Mouse (Mus musculus) brain, adult 2 months (tissue): ENCODE data around the gene Sh3gl3.

ENCODE experiments used
- DNase-seq: peaks from one replicate; pipeline ENCODE4 v3.0.0; 2011; ENCODE audit warnings: low read depth, low spot score

Sh3gl3 gene

DNA sequence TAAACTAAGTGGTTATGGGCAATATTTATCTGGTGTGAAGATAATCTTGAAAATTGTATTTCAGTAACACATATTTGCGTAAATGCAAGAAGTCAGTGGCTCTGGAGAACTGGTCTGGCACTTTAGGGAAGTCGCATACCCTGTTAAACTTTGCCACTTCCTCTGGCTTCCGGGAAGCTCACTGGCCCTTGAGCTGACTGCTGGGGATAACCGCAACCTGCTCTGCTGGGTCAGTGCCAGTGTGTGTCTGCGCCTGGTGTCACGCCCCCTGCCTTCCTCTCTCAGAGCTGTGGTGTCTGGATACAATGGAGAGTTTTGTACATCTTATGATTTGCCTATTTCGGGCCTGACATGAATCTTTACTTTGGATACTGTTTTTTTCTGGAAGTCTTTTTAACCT is 119.8 kb downstream of the Sh3gl3 start:
- peak; percentile 38 for DNase-seq

DNA sequence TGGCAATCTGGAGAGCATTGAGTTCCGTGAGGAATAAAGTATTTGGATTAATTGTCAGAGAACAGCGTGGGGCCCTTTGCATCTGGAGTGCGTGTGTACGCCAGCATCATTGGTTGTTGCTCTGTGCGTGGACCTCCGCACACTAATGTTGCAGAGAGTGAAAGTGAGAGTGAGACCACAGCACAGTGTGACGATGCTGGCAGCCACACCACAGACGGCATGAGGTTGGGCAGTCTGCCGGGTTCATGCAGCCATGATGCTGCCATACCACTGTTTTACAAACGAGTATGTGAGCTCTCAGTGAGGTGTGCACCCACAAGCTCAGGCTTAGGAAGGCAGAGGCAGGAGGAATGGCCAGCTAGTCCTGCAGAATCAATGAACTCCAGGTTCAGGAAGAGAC is 120.4 kb downstream of the Sh3gl3 start:
- DNase-seq = no peak

DNA sequence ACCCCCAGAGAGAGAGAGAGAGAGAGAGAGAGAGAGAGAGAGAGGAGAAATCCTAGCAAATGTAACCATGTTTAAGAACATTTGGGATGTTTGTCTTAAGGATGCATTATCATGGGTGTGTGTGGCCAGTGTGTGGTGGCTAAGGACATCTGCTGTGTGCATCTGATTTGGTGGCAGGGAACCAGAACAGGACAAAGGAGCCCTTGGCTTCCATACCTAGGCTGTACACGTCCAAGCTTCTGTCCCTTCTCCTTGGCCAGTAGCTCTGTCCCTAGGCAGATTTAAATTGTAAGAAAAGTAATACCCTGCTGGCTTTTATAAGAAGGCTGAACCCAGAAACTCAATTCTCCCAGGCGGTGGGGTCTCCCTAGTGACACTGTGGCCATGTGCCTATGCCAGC is 121.0 kb downstream of the Sh3gl3 start:
- no peak for DNase-seq

DNA sequence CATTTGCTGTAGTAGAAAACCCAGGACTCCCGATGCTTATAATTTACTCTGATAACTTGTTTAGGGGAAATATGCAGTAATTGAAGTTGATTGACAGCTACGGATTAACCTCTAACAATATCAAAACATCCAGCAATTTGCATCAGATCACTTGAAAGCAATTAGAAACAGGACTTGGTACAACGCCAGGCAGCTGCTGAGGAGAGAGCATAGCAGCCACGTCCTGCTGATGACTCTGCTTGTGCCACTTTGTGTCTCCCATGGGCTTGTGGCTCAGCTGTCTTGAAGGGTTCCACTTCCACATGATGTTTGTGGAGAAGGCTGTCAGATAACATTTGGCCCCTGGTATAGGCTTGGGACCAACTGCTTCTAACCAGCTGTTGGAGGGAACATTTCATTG is 134.8 kb downstream of the Sh3gl3 start:
- DNase-seq = peak; percentile 13

DNA sequence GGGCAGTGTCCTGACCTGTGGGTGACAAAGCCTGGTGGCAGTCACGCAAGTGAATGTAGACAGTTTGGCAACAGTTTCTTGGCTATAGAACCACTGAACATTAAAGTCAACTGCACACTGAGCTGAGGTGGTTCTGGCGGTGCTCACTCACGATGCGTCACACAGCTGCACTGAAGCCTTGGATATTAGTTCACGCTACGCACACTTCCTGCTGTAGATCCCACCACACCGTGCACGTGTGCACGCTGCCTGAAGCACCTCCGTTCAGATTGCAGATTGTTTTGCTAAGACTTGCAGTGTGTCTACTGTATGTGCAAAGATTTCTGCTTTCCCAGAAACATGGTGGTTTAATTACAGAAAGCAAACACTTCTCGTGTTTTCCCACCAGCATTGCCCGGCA is 144.9 kb downstream of the Sh3gl3 start:
- DNase-seq = no peak

DNA sequence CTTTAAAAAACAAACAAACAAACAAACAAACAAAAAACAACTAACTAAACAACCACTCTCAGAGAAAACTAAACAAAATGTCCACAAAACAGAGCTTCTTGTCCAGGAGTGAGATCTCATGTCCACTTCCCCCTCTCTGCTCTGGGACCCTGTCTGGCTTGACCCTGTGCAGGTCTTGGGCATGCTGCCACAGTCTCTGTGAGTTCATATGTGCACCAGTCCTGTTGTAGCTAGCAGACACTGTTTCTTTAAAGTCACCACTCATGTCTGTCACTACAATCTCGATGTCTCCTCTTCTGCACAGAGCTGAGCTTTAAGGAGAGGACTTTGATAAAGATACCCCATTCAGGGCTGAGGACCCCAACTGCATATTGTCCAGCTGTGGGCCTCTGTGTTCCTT is 153.0 kb downstream of the Sh3gl3 start:
- no peak for DNase-seq

DNA sequence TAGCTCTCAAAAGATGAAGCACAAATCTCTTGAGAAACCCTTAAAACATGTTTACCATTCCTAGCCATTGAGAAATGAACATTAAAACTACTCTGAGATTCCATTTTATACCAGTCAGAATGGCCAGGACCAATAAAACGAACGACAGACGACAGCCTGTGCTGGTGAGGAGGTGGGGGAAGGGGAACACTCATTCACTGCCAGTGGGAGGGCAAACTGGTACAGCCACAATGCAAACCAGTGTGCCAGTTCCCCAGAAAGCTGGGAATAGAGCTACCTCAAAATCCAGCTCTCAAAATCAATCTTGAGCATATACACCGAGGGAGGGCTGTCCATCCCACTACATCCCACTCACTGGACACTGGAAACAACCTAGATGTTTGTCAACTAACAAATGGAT is 153.6 kb downstream of the Sh3gl3 start:
- no peak for DNase-seq

DNA sequence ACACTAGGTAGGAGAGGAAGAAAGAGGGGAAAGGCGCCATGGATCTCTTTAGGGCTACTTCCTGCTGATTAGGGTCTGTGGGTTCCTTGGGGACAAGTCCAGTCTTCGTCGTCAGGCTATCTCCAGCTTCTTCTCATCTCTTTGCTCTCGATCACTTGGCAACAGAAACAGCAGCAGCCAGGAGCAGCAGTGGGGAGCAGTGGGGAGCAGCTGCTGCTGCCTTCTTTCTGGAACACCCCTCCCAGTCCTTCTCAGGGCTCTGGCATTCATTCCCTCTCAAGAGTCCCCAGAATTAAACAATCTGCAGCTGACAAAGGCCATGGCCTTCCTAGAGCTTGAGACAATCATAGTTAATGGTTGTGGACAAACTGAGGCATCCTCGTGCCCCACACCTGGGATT is 154.2 kb downstream of the Sh3gl3 start:
- no peak for DNase-seq

DNA sequence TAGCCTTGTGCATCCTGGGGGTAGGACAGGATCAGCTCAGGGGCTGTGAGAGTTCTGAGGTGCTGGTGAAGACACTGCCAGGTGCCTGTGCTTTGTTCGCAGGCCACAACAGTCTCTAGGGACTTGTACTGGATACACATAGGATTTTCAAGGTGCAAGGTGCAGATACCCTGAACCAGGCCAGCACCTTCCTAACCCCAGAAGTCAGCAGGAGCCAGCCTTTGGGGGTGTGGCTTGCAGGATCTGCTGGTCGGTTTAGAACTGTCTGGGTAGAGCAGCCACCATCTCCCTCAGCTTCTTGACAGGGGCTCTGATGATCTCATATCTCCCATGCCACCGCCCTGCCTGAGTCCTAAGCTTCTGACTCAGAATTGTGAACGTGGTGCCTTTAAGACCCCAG is 156.2 kb downstream of the Sh3gl3 start:
- no peak for DNase-seq

DNA sequence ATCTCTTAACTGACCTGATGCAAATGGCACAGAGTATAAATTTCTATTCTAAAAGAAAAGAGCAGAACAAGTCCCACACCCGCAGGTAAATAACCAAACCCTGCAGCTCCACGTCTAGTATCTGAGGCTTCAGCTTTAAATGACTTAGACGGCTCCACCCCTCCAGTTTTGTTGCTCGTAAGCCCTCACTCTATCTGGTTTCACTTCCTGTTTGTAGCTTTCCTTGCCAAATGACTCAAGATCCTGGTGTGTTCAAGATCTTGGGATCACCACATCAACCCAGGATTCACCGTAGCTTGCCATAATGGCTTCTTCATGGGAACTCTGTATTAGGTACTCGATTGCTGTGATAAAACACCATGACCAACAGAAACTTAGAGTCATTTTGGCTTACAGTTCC is 157.2 kb downstream of the Sh3gl3 start:
- DNase-seq = no peak

DNA sequence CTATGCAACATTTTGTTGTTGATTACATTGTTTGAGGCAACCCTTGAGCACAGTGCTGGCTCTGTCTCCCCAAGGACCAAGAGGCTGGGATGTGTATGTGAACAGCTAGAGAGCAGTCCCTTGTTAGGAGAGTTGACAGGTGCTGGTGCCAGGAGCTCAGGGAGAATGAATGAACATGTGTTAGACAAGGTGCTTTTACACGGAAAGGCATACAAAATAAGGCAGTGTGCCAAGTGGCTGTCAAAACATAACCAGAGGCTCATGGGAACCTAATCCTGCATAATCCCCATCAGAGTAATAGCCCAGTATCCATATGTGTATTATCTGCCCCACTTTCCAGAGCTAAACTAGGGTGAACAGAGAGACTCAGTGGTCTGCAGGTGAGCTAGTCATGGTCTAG is 160.4 kb downstream of the Sh3gl3 start:
- DNase-seq = no peak

DNA sequence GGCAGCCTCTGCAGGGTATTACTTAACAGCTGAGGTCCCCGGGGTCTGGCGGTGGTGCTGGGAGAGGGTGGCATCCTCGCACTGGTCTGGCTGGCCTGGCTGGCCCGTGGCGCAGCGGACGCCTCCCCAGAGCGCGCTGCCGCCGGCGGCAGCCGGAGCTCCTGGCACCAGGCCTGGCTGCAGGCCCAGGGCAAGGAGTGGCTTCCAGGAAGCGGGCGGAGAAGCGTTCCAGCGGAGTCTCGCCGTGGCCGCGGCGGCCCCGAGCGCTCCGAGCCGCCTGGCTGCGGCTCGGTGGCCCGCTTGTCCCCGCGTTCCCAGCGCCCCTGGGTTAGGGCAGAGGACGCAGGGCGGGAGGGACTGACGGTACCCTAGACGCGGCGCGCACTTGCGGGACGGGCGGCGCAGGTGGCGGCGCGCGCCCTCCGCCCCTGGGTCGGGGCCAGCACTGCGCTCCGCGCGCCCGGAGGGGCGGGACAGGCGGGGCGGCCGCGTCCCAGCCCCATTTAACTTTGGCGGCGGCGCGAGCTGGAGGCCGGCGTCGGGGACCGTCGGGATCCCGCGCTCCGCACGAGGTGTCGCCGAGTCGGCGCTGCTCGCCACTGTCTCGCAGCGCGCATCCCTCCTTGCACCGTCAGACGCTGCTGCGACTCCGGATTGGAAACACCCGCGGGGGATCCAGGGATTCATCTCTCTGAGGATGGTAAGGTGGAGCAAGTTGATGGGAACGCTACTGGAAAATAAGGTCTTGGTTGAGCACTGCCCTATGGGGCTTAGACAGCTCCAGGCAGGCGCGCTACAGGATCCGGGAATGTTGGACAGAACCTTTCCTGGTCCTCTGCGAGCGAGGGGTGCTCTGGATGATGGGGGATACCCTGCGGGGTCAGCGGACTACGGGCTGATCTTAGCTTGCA is 161.8 kb downstream of the Sh3gl3 start, which contains the start of gene Adamtsl3:
Adamtsl3 (plus strand) TSS at position 484 of the 911 bp plus-strand sequence.
- peak; percentile 38 for DNase-seq

DNA sequence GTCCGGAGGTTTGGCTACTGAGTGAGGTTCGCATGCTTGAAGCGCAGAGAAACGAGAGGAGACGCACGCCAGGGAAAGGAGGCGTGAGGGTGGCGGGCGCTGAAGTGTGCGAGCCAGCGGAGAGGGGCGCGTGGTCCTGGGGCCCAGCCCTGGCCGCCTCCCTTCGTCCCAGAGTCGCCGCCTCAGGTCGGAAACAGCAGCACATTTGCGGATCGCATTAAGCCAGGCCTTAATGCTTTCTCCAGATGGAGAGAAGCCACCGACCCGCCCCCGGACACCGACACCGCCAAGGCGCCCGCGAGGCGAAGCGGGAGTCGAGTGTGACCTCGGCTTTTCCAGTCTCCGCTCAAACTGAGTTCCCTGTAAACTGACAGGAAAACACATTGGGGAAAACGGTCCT is 162.5 kb downstream of the Sh3gl3 start:
- DNase-seq = peak; percentile 16

DNA sequence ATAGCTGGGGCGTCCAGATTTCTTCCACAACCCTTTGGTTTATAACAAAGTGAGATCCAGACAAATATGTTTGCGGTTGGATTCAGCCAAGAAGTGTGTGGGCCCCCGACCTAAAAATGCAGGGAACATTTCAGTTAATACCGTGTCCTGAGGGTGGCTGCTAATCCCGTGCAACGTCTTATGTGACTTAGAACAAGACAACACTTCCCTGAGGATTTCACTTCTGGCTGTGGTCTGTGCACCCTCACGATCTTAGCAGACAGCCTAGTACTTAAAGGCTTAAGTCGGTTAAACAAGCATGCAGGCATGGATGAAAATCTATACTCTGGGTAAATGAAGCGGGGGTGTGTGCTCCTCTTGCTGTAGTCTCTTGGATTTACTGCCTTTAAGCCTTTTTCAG is 164.5 kb downstream of the Sh3gl3 start:
- DNase-seq = no peak

DNA sequence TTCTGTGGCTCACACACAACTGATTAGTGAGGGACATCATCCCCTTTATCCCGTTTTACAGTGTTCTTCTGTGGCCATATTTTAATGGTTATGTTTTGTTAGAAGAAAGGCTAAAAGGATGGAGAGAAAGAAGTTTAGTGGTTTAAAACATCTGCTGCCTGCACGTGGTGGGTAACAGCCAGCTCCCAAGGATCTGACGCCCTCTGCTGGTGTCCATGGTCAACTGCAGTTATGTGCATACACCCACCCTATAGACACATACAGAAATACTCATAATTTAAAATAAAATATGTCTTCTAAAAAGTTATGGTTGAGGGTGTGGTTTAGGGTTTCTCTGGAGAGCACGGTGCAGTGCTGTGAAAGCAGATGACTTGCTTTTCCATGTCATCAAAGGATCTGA is 164.9 kb downstream of the Sh3gl3 start:
- DNase-seq = no peak

DNA sequence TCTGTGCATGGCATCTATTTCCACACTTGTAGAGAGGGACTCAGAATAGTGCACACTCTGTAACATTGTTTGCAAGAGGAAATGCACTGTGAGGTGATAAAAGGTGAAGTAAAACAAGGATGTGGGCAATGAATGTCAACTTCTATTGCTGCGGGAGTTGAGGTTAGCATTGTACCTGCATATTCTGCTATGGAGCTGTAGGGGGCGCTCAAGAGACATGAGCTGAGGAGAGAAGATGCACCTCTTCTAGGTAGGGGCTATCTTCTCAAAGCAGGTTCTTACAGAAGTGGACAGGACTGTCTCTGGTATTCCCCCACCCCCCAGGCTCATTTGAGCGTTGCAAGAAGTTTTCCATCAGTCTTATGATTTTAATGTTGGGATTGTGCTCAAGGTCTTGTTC is 165.6 kb downstream of the Sh3gl3 start:
- peak; percentile 39 for DNase-seq

DNA sequence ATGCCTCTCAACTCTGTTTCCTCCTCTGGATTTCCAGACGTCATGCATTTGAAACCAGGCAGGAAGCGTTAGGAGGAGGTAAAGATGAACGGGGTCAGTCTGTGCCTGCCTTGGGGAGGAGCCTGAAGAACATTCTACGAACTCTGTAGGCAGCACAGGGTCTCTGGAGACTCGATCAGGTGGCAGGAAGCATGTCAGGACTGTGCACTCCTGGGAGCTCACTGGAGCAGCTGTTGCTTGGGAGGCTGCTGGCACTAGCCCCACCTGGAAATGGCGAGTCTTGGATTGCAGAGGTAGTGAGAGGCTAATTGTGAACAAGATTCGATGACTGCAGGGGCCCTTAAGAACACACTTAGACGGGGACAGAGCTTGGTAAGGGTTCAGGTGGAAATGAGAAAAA is 167.8 kb downstream of the Sh3gl3 start:
- no peak for DNase-seq

DNA sequence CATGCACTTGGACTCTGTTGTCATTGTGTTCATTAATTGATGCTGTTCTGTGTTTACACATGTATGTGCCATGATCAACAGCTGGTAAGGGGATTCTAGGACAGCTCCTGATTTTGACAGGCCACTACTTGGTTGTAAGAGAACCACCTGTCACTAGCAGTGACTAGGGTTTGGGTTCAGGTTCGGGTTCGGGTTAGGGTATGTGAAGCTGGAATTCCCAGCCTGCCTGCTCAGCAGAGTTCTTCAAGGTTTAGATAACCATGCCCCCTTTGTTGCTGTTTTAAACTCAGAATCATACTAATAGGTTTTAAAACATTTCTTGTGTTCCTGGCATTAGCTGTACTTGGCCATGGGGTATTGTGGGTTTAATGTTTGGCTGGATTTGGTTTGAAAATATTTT is 173.1 kb downstream of the Sh3gl3 start:
- DNase-seq = no peak

DNA sequence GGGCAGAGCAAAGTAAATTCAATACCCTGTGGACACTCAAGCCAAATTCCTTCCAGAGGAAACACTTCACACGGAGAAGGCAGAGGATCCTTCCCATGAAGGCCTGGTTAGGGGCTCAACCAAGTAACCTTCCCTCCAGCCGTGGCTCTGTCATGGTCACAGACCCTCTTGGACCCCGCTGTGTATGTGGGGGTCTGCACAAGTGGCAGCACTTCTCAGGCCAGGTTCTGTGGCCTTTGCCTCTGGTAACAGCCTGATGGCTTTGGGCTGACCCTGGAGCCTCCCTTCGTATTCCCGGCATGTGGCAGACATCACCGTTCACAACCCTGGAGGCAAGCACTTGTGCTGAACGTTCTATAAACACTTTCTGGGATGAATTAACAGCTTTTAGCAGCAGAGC is 176.2 kb downstream of the Sh3gl3 start:
- DNase-seq = no peak

DNA sequence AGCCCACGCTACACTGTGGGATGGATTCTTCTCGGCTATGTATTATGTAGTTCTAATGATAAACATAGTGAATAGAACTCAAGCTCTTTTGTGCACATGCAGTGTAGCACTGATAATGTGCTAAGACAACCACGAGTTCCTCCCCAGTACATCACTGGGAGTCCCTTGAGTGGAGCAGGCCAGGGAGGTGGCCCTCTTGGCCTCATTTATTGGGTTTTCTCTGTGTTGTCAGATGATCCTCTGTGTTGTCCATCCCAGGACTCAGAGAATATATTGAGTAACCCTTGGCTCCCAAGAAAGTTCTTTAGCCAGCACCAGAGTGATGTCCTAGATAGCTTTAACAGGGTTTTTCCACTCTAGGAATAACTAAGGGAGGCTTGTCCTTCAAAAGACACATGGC is 176.8 kb downstream of the Sh3gl3 start:
- no peak for DNase-seq
